Mouse (Mus musculus) intestine, postnatal 0 days (tissue): ENCODE data around the gene Mtmr6. TPM values are rescaled to one million over a fixed set of nuclear protein-coding genes. Genes with fewer than 3 reads are reported as not detected.
A peak's percentile ranks its signal among the peaks of the same experiment; 100 is the strongest.

Experiments used
- ATAC-seq: fragments of 200-750 bp; cut with Nextera tagmentation; 2 replicates; pipeline ENCODE4 v1.8.0; 2017; ENCODE audit warnings: mild to moderate bottlenecking, moderate TSS enrichment, moderate library complexity
- H3K27ac ChIP-seq: fragments of 300-500 bp; sonication (generic); 2 replicates; pipeline ENCODE4 v1.5.1; 2014; ENCODE audit warnings: mild to moderate bottlenecking, low read depth, low read length, moderate library complexity
- H3K27me3 ChIP-seq: fragments of 300-500 bp; sonication (generic); replicated peaks from 2 replicates; pipeline ENCODE4 v1.6.1; 2014; ENCODE audit warnings: low read length, mixed read lengths; ENCODE audit not compliant: control insufficient read depth, insufficient read depth
- H3K36me3 ChIP-seq: fragments of 300-500 bp; sonication (generic); 2 replicates; pipeline ENCODE4 v1.6.1; 2014; ENCODE audit warnings: mild to moderate bottlenecking, moderate library complexity; ENCODE audit not compliant: control insufficient read depth, insufficient read depth
- H3K4me1 ChIP-seq: fragments of 300-500 bp; sonication (generic); replicated peaks from 2 replicates; pipeline ENCODE4 v1.6.1; 2014; ENCODE audit warnings: antibody characterized with exemption, low read length, mixed read lengths; ENCODE audit not compliant: control insufficient read depth, insufficient read depth
- H3K4me2 ChIP-seq: fragments of 300-500 bp; sonication (generic); replicated peaks from 2 replicates; pipeline ENCODE4 v1.6.1; 2014; ENCODE audit warnings: low read depth, mild to moderate bottlenecking, moderate library complexity
- H3K4me3 ChIP-seq: fragments of 300-500 bp; sonication (generic); 2 replicates; pipeline ENCODE4 v1.5.1; 2014; ENCODE audit warnings: low read depth, low read length
- H3K9ac ChIP-seq: fragments of 300-500 bp; sonication (generic); 2 replicates; pipeline ENCODE4 v1.6.1; 2014; ENCODE audit warnings: mild to moderate bottlenecking, low read depth, low read length
- H3K9me3 ChIP-seq: fragments of 300-500 bp; sonication (generic); 2 replicates; pipeline ENCODE4 v1.6.1; 2016; ENCODE audit warnings: mixed run types; ENCODE audit not compliant: control insufficient read depth
- CTCF ChIP-seq: sonication (generic); IDR thresholded peaks from 2 replicates; pipeline ENCODE4 v1.5.1; 2016; ENCODE audit warnings: low read depth, mild to moderate bottlenecking, control low read depth, antibody characterized with exemption, moderate library complexity
- WGBS: fragments of 180-500 bp; shearing (Covaris S2); extraction: QIAGEN DNeasy Blood & Tissue Kit; methylation state at CpG from one replicate; pipeline ENCODE4 v1.1.7; 2014; 5-methylcytosine and 5-hydroxymethylcytosine counted together
- polyA plus RNA-seq: library from polyadenylated mRNA; unstranded; fragments of >200 nt; fragmentation: Nextera tagmentation; extraction: Ambion mirVana; gene quantifications from 2 replicates; pipeline ENCODE4 v1.2.1, GENCODE M21; 2015

Mtmr6 gene
- polyA plus RNA-seq, 1 experiment from 2014 or later = 16.9 TPM

DNA sequence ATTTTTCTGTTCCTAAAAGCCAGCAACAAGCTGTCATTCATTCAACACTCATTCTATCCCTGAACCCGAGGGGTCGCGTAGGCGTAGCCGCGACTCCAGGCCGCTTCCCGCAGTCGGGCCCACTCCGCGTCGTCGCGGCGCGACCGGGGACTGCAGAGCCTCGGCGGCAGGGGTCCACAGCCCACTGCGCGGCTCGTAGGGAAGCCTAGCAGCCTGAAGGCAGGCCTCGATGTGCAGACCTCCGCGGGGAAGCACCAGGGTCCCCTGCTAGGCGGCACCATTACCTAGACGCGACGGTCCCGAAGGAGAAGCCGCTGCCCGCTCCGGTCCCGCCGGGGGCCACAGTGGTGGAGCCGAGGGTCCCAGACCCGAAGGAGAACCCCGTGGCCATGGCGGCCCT lies 14.1 kb upstream of the Mtmr6 start:
- peak; percentile 39 for ATAC-seq
- no peaks in the 10 kb centered on the region for H3K36me3 ChIP-seq
- TF ChIP-seq CTCF = no peak
- peak overlapping the region; percentile 90 for H3K9ac ChIP-seq
- H3K9me3 ChIP-seq = no peaks in the 10 kb centered on the region
- peak overlapping the region; percentile 92 for H3K27ac ChIP-seq
- 0% methylated on average over 39 of the region's 39 CpGs for WGBS
- H3K4me1 ChIP-seq = no peaks in the 10 kb centered on the region
- H3K4me2 ChIP-seq = peak overlapping the region; percentile 86
- peak overlapping the region; percentile 82 for H3K4me3 ChIP-seq
- H3K27me3 ChIP-seq = no peaks in the 10 kb centered on the region

DNA sequence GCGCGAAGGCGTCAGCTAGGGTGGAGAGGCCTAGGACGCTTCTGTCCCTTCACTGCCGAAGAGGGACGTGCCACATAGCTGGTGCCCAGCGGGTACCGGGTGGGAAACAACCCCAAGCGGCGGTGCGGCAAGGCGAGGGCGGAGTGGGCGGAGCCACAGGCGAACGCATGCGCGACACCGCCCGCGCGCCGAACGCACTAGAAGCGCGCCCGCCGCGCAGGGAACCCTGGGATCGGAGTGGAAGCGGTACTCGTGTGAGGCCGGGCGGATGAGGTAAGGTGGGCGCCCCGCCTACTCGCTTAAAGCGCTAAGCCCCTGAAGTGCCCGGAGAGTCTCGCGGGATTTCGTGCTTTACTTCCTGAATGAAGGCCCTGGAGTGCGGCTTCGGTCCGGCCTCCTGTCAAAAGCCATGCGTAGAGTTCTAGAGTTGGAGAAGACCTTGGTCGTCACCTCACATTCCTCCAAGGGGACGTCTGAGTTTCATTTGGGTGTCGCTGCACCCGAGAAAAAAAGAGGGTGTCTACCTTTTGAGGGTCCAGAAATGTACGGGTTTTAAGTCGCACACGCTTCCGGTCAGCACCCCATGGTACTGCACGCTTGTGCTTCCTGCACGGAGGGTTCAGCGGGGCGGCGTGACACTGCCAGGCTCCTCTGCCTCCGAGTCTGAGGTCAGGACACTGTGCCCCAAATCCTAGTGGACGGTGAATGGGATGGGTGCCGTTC lies 13.6 kb upstream of the Mtmr6 start, which contains the start of the genes Nupl1 and Gm49336:
TSS of gene Nupl1 (minus strand) at position 151 of the 723 bp plus-strand sequence.
TSS of gene Gm49336 (minus strand) at position 227 of the 723 bp plus-strand sequence.
- Histone ChIP-seq H3K4me2 (peak within 1 kb of the TSS; percentile 86), H3K27me3 (no peaks in the 10 kb centered on the region), H3K9ac (peak within 1 kb of the TSS; percentile 90), H3K4me1 (no peaks in the 10 kb centered on the region), H3K9me3 (no peaks in the 10 kb centered on the region), H3K36me3 (no peaks in the 10 kb centered on the region), H3K4me3 (peak within 1 kb of the TSS; percentile 82), H3K27ac (peak within 1 kb of the TSS; percentile 92)
- ATAC-seq = peak; percentile 99
- TF ChIP-seq CTCF = 0 out of 2 replicates have a peak, but pooled peaks have one; percentile 14
- under 1% methylated on average over 62 of the region's 62 CpGs for WGBS

DNA sequence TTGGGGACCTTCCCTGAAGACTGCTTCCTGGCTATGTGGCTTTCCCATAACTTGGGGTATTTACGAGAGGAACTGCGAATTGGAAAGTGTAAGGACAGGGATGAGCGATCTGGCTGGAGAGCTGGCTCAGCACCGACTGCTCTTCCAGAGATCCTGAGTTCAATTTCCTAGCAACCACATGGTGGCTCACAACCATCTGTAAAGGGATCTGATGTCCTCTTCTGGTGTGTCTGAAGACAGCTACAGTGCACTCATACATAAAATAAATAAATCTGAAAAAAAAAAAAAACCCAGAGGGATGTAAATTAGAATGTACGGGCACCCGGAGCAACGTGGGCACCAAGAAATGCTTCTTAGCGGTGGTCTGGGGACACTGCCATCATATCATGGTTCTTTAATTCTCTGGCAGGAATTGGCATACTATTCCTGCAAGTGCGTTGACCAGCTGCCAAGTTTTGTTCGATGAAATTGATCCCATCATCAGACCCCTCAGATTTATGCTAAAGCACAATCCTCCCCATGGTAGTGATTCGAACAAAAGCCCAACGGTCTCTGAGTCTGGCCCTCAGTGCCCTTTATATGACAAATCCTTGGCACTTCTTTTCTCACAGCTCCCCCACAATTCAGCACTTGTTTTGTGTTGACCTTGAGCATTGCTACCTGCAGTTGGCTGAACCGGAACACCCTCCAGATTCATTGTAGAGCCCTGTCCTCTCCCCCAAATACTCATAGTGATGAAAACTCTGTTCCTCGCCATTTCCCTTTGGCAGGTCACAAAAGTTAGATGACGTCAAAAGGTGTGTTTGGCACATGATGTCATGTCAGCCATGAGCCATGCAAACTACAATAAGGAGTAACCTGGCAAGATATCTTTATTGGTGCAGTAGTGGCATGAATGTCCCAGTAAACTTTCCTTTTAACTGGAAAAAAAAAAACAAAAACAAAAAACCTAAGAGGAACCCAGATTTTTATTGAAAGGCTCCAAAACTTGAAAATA lies 12.7 kb upstream of the Mtmr6 start:
- peak overlapping the region; percentile 86 for H3K4me2 ChIP-seq
- WGBS = 17% methylated on average over 15 of the region's 15 CpGs
- peak overlapping the region; percentile 83 for H3K9ac ChIP-seq
- no peaks in the 10 kb centered on the region for H3K27me3 ChIP-seq
- peak overlapping the region; percentile 92 for H3K27ac ChIP-seq
- no peak for ATAC-seq
- TF ChIP-seq CTCF = no peak
- no peaks in the 10 kb centered on the region for H3K9me3 ChIP-seq
- peak overlapping the region; percentile 82 for H3K4me3 ChIP-seq
- H3K4me1 ChIP-seq = no peaks in the 10 kb centered on the region
- H3K36me3 ChIP-seq = no peaks in the 10 kb centered on the region

DNA sequence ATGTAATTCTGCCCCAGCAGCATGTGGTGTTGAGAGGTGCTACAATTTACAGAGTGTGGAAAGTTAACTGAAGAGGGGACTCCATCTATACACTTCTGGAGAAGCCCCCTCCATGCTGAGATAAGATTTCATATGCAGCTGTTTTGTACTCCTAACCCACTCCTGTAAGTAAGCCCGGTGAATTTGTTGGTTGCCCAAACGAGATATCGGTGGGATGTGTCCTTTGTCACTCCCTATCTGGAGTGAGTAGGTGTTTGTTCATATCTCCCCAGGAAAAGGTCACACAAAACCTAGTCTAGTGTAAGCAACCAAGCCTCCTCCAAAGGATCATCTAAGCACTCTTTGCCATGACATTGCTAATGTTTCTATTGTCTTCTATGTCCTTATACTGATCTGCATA lies 11.6 kb upstream of the Mtmr6 start:
- Histone ChIP-seq H3K4me1 (no peaks in the 10 kb centered on the region), H3K27ac (no peak overlapping the region), H3K27me3 (no peaks in the 10 kb centered on the region), H3K9me3 (no peaks in the 10 kb centered on the region), H3K9ac (no peak overlapping the region), H3K36me3 (no peaks in the 10 kb centered on the region), H3K4me2 (no peak overlapping the region), H3K4me3 (no peak overlapping the region)
- WGBS = 90% methylated on average over 3 of the region's 3 CpGs
- TF ChIP-seq CTCF = no peak
- ATAC-seq = no peak

DNA sequence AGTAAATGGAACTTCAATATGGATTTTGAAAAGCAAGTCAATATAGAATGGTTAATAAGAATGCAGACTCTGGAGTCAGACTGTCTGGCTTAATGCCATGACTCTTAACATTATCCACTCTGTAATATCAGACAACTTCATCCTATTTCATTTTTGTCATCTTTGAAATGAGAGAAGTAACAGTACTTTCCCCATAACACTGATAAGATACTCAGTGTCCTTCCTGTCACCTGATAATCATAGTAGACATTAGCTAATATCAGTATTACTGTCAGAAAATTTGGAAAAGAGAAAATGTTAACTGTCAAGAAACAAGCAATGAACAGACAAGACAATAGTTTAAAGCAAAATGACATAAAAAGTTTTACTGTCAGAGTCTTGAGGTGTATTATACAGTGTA lies 10.3 kb upstream of the Mtmr6 start:
- no peaks in the 10 kb centered on the region for H3K4me1 ChIP-seq
- H3K36me3 ChIP-seq = no peaks in the 10 kb centered on the region
- H3K9ac ChIP-seq = no peak overlapping the region
- H3K27ac ChIP-seq = no peak overlapping the region
- H3K9me3 ChIP-seq = no peaks in the 10 kb centered on the region
- H3K4me2 ChIP-seq = no peak overlapping the region
- no peak for TF ChIP-seq CTCF
- no peak for ATAC-seq
- H3K4me3 ChIP-seq = no peak overlapping the region
- no peaks in the 10 kb centered on the region for H3K27me3 ChIP-seq

DNA sequence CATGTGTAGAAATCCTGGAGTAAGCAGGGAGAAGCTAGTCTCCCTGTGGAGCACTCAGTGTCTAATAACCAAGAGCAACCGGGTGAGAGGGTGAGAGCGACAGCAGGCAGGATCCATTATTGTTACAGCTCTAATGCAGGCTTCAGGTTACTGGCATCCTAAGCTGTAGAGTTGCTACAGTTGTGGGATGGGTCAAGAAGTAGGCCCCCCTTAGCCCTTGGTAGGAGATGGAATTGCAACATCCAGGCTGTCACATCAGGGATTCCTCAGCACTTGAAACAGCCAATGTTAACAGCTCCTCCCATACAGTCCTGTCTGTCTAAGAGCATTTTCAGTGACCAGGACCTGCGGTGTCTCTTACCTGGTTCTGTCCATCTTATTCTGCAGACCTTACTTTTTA lies 8.7 kb upstream of the Mtmr6 start:
- H3K4me2 ChIP-seq = no peak overlapping the region
- H3K9me3 ChIP-seq = no peaks in the 10 kb centered on the region
- H3K27me3 ChIP-seq = no peaks in the 10 kb centered on the region
- no peak for TF ChIP-seq CTCF
- no peak for ATAC-seq
- no peaks in the 10 kb centered on the region for H3K4me1 ChIP-seq
- WGBS = 55% methylated on average over 3 of the region's 3 CpGs
- H3K27ac ChIP-seq = no peak overlapping the region
- H3K4me3 ChIP-seq = no peak overlapping the region
- no peak overlapping the region for H3K9ac ChIP-seq
- no peaks in the 10 kb centered on the region for H3K36me3 ChIP-seq
